Mouse (Mus musculus): Measurements from ENCODE around the gene R3hdm1. TPM values are rescaled to one million over a fixed set of nuclear protein-coding genes. Genes with fewer than 3 reads are reported as not detected.

The R3hdm1 gene
- polyA plus RNA-seq, 1 experiment from 2014 or later = 74.4 TPM

DNA sequence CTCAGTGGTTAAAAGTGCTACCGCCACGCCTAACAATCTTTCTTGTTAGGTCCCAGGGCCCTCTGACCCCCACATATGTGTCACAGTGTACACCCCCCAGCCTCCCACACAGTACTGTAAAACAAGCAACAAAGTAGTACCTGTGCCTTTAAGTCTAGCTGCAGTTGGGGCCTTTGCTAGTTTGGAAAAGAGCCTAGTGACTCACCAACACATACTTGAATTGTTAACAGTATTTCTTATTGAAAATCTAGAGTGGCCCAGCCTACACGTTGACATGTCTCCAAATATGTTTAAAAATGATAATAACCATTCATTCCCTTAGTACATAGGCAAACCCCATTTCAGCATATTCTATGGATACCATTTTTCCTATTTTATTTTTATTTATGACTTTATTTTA, 167.6 kb downstream of the R3hdm1 start:
- no peaks in the 10 kb centered on the region for H3K27me3 ChIP-seq (ENCODE audit: insufficient read depth, low read length)
- no peak overlapping the region for H3K27ac ChIP-seq (ENCODE audit: low read depth)
- peaks cover 89% of the 10 kb centered on the region for H3K36me3 ChIP-seq (ENCODE audit: insufficient read depth)
- 86% methylated on average over 3 of the region's 3 CpGs for WGBS
- DNase-seq (no peak), ATAC-seq (ENCODE audit: insufficient read depth) (no peak)
- H3K9ac ChIP-seq = no peak overlapping the region
- no peaks in the 10 kb centered on the region for H3K9me3 ChIP-seq (ENCODE audit: low read depth, low read length)
- no peak for TF ChIP-seq CTCF (IDR thresholded peaks at IDR 0.05; ENCODE audit: low read depth)
- no peak overlapping the region for H3K4me2 ChIP-seq
- H3K4me1 ChIP-seq (ENCODE audit: insufficient read depth) = no peaks in the 10 kb centered on the region
- H3K4me3 ChIP-seq (ENCODE audit: low read depth, low read length) = no peak overlapping the region

DNA sequence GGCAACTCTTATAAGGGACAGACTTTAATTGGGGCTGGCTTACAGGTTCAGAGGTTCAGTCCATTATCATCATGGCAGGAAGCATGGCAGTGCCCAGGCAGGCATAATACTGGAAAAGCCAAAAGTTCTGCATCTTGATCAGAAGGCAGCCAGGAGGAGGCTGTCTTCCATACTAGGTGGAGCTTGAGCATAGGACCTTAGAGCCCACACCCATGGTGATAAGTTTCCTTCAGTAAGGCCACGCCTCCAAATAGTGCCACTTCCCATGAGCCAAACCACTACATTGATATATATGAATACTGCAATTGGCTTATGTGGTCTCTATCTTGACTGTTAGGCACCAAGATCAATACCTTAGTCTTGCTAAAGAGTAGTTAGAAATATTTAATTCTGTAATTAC, 172.8 kb downstream of the R3hdm1 start:
- Histone ChIP-seq H3K27ac (ENCODE audit: low read depth) (no peak overlapping the region), H3K4me3 (ENCODE audit: low read depth, low read length) (no peak overlapping the region), H3K36me3 (ENCODE audit: insufficient read depth) (peaks cover 84% of the 10 kb centered on the region), H3K9ac (no peak overlapping the region), H3K4me2 (no peak overlapping the region), H3K4me1 (ENCODE audit: insufficient read depth) (no peaks in the 10 kb centered on the region), H3K27me3 (ENCODE audit: insufficient read depth, low read length) (no peaks in the 10 kb centered on the region), H3K9me3 (ENCODE audit: low read depth, low read length) (no peaks in the 10 kb centered on the region)
- 85% methylated on average over 1 of the region's 1 CpGs for WGBS
- no peak for DNase-seq
- TF ChIP-seq CTCF (IDR thresholded peaks at IDR 0.05; ENCODE audit: low read depth) = no peak
- ATAC-seq (ENCODE audit: insufficient read depth) = no peak

DNA sequence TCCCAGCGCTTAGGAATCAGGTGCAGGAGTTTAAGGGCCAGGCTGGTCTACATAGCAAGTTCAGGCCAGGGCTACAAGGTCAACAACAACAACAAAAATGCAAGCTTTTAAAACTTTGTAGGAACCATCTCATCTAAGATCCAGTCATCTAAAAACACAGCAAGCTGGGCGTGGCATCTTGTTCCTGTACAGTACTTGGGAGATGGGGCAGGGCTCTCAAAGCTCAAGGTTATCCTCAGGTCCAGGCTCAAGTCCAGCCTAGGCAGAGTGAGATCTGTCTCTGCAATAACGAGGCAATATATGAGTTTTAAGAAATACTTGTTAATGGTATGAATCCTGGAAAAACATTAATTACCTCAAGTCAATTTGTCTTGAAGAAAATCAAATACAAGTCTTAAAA, 175.5 kb downstream of the R3hdm1 start:
- no peak overlapping the region for H3K9ac ChIP-seq
- no peak for ATAC-seq (ENCODE audit: insufficient read depth)
- H3K4me3 ChIP-seq (ENCODE audit: low read depth, low read length) = no peak overlapping the region
- H3K36me3 ChIP-seq (ENCODE audit: insufficient read depth) = peaks cover 63% of the 10 kb centered on the region
- H3K4me2 ChIP-seq = no peak overlapping the region
- H3K27ac ChIP-seq (ENCODE audit: low read depth) = no peak overlapping the region
- no peak for TF ChIP-seq CTCF (IDR thresholded peaks at IDR 0.05; ENCODE audit: low read depth)
- no peak for DNase-seq
- 96% methylated on average over 3 of the region's 3 CpGs for WGBS
- no peaks in the 10 kb centered on the region for H3K27me3 ChIP-seq (ENCODE audit: insufficient read depth, low read length)
- H3K9me3 ChIP-seq (ENCODE audit: low read depth, low read length) = no peaks in the 10 kb centered on the region; the same call in 1 of the 2 replicates
- no peaks in the 10 kb centered on the region for H3K4me1 ChIP-seq (ENCODE audit: insufficient read depth)

- peaks cover 33% of the 10 kb centered on the region for H3K36me3 ChIP-seq (ENCODE audit: insufficient read depth)
- no peak overlapping the region for H3K4me3 ChIP-seq (ENCODE audit: low read depth, low read length)
- 0 out of 2 replicates have a peak, but pooled peaks have one; percentile 7 for TF ChIP-seq CTCF (IDR thresholded peaks at IDR 0.05; ENCODE audit: low read depth)
- H3K4me1 ChIP-seq (ENCODE audit: insufficient read depth) = no peaks in the 10 kb centered on the region
- H3K4me2 ChIP-seq = no peak overlapping the region
- no peak overlapping the region for H3K9ac ChIP-seq
- H3K27me3 ChIP-seq (ENCODE audit: insufficient read depth, low read length) = no peaks in the 10 kb centered on the region
- 93% methylated on average over 3 of the region's 3 CpGs for WGBS
- ATAC-seq (ENCODE audit: insufficient read depth) (no peak), DNase-seq (no peak)
- H3K27ac ChIP-seq (ENCODE audit: low read depth) = no peak overlapping the region
- H3K9me3 ChIP-seq (ENCODE audit: low read depth, low read length) = no peaks in the 10 kb centered on the region; the same call in 1 of the 2 replicates
Measured at GRCm38 (mm10) chr1:128281753-128282152, 178.7 kb downstream of the R3hdm1 start.

DNA sequence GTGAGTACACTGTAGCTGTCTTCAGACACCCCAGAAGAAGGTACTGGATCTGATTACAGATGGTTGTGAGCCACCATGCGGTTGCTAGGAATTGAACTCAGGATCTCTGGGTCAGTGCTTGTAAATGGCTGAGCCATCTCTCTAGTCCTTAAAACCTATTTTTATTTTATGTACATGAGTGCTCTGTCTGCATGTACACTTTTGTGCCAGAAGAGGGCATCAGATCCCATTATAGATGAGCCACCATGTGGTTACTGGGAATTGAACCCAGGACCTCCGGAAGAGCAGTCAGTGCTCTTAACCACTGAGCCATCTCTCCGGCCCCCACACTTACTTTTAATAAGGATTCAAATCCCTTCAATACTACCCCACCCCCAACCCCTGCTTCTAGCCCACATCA, 179.8 kb downstream of the R3hdm1 start:
- Histone ChIP-seq H3K4me3 (ENCODE audit: low read depth, low read length) (no peak overlapping the region), H3K4me2 (no peak overlapping the region), H3K36me3 (ENCODE audit: insufficient read depth) (peaks cover 21% of the 10 kb centered on the region), H3K9ac (no peak overlapping the region), H3K27ac (ENCODE audit: low read depth) (no peak overlapping the region), H3K27me3 (ENCODE audit: insufficient read depth, low read length) (no peaks in the 10 kb centered on the region), H3K4me1 (ENCODE audit: insufficient read depth) (no peaks in the 10 kb centered on the region), H3K9me3 (ENCODE audit: low read depth, low read length) (no peaks in the 10 kb centered on the region; the same call in 1 of the 2 replicates)
- no peak for DNase-seq
- WGBS = 96% methylated on average over 3 of the region's 3 CpGs
- ATAC-seq (ENCODE audit: insufficient read depth) = no peak
- TF ChIP-seq CTCF (IDR thresholded peaks at IDR 0.05; ENCODE audit: low read depth) = 0 out of 2 replicates have a peak, but pooled peaks have one; percentile 8

GRCm38 (mm10) chr1:128284157-128284690, 181.1 kb downstream of the R3hdm1 start:
- WGBS = 78% methylated on average over 8 of the region's 8 CpGs
- Histone ChIP-seq H3K36me3 (ENCODE audit: insufficient read depth) (peaks cover 10% of the 10 kb centered on the region), H3K9me3 (ENCODE audit: low read depth, low read length) (no peaks in the 10 kb centered on the region; the same call in 1 of the 2 replicates), H3K4me1 (ENCODE audit: insufficient read depth) (no peaks in the 10 kb centered on the region), H3K4me2 (no peak overlapping the region), H3K27ac (ENCODE audit: low read depth) (no peak overlapping the region), H3K4me3 (ENCODE audit: low read depth, low read length) (no peak overlapping the region), H3K27me3 (ENCODE audit: insufficient read depth, low read length) (no peaks in the 10 kb centered on the region), H3K9ac (no peak overlapping the region)
- no peak for ATAC-seq (ENCODE audit: insufficient read depth)
- DNase-seq = no peak
- TF ChIP-seq CTCF (IDR thresholded peaks at IDR 0.05; ENCODE audit: low read depth) = no peak

DNA sequence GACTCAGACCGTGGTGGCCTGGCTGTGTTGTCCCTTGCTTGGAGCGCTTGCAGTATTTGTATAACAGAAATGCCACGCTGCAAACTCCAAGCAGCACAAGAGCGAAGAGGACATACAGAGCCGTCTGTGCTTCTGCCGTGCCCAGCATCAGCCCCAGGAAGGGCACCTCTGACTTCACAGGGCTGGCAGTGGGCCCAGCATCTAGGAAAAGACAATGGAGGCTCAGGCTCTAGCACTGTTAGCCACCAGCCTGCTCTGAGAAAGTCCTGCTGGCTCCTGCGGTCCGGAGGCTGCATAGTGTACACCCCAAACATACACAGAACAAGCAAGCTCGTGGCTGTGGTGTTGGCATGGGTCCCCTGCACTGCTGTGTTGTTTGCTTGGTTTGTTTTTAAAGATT, 182.0 kb downstream of the R3hdm1 start:
- no peak overlapping the region for H3K27ac ChIP-seq (ENCODE audit: low read depth)
- H3K4me2 ChIP-seq = no peak overlapping the region
- TF ChIP-seq CTCF (IDR thresholded peaks at IDR 0.05; ENCODE audit: low read depth) = no peak

More for the DNA sequence above, 182.0 kb downstream of the R3hdm1 start:
- Histone ChIP-seq H3K27me3 (ENCODE audit: insufficient read depth, low read length) (no peaks in the 10 kb centered on the region), H3K9ac (no peak overlapping the region), H3K36me3 (ENCODE audit: insufficient read depth) (peaks cover under 1% of the 10 kb centered on the region; the same call in 1 of the 2 replicates), H3K9me3 (ENCODE audit: low read depth, low read length) (no peaks in the 10 kb centered on the region; the same call in 1 of the 2 replicates), H3K4me1 (ENCODE audit: insufficient read depth) (no peaks in the 10 kb centered on the region), H3K4me3 (ENCODE audit: low read depth, low read length) (no peak overlapping the region)
- WGBS = 86% methylated on average over 9 of the region's 9 CpGs
- ATAC-seq (ENCODE audit: insufficient read depth) = no peak
- no peak for DNase-seq

MicroRNAs encoded within 50 kb of the gene (microRNA counts, 519-probe panel; counts per million panel counts)
- 2,643 counts per million, percentile 49 among the panel's probes with 10 or more counts for microRNA mmu-miR-128

Small RNAs within 50 kb of the gene (microRNA-seq; reads per million reads assigned to microRNA genes)
- 87.5 reads per million, percentile 48 among the genes with 10 or more reads in this experiment for gene Mir128-1 (ENCODE audit: borderline number of aligned reads)

Other genes with a start within 250 kb of the R3hdm1 start
- 0.05 and 0.11 TPM in 2 replicates for gene Map3k19, start 248.3 kb upstream of the R3hdm1 start, polyA plus RNA-seq (2014; fragmentation: Nextera tagmentation; extraction: Ambion mirVana)
- 24.4 and 24.5 TPM in 2 replicates for gene Rab3gap1, start 234.5 kb upstream of the R3hdm1 start, polyA plus RNA-seq (2014; fragmentation: Nextera tagmentation; extraction: Ambion mirVana)
- 12.4 and 12.9 TPM in 2 replicates for gene Zranb3, start 254 bp upstream of the R3hdm1 start, polyA plus RNA-seq (2014; fragmentation: Nextera tagmentation; extraction: Ambion mirVana)
- gene Ubxn4, start 140.7 kb downstream of the R3hdm1 start, polyA plus RNA-seq (2014; fragmentation: Nextera tagmentation; extraction: Ambion mirVana) = 51.1 and 58.6 TPM in 2 replicates
- 0.09 and 0.11 TPM in 2 replicates for gene Lct, start 225.0 kb downstream of the R3hdm1 start, polyA plus RNA-seq (2014; fragmentation: Nextera tagmentation; extraction: Ambion mirVana)